Mouse (Mus musculus): ENCODE data around the gene Plscr4. TPM values are rescaled to one million over a fixed set of nuclear protein-coding genes. Genes with fewer than 3 reads are reported as not detected.

Plscr4 gene
- total RNA-seq (2021) = 1 to 10 TPM; 3.0 to 3.1 TPM
- long read RNA-seq, experiment 1, partial matches to known transcripts = 0 of 2 reads
- long read RNA-seq, experiment 1, other reads (novel, unspliced or antisense) = 1 of 2 reads
- long read RNA-seq, experiment 2, partial matches to known transcripts = 0 of 6 reads
- long read RNA-seq, experiment 2, other reads (novel, unspliced or antisense) = 3 of 6 reads

DNA sequence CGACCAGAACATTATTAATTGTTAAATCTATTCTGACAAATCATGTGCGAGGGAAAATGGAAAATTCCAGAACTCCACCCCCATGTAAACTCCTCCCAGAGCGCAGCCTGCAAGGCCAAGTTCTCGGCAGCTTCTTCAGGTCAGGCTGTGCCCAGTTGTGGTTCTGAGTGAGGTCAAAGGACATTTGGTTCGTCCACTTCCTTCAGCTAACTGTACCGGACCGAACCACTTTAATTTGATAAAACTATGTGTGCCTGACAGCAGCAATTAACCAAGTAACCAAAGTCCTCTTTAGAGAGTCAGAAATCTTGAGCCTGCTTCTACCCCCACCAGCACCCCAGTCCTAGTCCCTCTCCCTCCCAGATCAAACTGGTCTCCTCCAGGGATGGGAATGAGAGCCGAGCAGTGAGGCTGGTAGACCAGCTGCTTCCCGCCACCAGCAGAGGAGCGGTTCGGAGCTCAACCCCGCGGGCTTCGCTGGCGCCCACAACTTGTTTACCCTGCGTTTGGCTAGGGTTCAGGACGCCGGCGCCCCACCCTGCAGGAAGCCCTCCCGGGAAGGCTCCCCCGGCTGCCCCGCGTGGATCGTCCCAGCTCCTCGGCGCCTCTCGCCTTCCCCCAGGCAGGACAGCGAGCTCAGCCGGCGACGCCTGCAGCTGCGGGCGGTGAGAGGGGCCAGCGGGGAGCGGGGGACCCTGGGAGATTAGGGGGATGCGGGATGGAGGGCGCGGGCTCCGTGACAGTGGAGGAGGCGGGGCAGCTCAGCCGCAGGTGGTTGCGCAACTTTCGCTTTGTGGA is at the start of gene Plscr4:
Plscr4 (plus strand) TSS at position 113 of the 798 bp plus-strand sequence.
- DNase-seq = peak; percentile 73 to 78
- intact Hi-C loops (cut with DNase I) = no loop called here

DNA sequence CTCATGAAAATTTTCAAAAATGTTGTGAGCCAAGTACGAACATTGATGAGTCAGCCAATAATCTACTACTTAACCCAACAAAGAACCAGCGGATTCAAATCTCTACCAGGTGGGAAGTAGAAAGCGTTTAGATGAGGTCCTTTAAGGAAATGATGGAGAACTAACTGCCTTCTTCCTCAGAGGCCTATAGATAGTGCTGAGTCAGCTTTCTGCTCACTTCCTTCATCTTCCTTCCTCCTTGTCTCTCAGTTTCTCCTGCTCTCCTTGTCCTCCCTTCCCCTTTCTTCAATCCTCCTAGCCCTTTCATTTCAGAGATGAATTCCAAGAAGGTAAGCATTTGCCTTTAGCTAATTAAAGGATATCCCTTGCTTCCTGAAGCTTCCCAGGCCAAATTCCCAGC is 46.9 kb upstream of the Plscr4 start:
- no peak for DNase-seq
- intact Hi-C loops (cut with DNase I) = no loop called here

DNA sequence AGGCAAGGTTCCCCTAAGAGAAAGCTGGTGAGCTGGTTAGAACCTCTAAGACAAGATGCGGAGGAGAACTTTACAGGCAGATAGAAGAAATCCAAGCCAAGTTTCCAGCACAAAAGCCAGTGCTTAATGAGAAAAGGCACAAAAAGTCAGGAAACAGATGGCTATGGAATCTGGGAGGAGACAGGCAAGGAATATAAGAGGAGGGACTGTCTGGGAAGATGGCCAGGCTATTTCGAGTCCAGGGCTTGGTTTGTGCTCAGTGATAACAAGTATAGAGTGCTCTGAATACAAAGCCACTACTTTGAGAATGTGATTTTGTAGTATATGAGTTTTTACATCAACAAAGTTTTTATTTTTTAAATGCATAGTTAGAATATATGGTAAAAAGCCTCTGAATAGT is 45.1 kb upstream of the Plscr4 start:
- DNase-seq = peak in 1 of 2 experiments; percentile 12
- intact Hi-C loops (cut with DNase I) = no loop called here

DNA sequence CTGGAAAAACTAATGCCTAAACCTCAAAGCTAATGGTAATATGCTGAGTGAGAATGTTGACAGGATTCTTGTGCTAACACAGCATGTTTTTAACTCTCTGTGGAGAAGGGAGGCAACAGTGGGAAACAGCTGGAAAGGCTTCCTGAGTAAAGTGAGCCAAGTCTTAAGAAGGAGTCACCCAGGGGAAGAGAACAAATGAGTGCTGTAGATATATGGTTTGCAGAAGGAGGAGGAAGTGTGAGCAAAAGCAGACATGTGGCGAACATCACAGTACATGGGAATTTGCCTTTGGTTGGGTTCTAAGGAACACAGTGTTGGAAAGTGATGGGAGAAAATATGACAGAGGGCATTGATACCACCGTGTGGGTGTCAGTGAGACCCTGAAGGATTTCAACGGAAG is 43.5 kb upstream of the Plscr4 start:
- DNase-seq = no peak
- intact Hi-C loops (cut with DNase I) = no loop called here

DNA sequence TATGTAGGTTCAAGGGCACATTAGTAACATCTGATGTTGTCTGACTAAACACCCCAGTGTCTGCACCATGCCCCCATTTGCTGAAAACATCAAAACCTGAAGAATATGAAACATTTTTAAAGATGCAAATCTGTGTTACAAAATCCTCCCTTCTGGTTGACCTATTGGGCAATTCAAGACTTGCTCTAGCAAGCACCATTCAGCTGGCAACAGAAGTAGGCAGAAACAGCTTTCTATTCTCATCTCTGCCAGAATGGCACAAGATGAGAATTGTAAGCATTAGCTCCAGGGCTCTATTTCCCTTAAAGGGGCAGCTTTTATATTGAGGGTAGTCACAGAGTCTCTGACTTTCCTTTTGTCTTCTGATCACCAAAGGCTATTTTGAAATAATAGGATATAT is 19.4 kb upstream of the Plscr4 start:
- DNase-seq = no peak
- intact Hi-C loops (cut with DNase I) = no loop called here

DNA sequence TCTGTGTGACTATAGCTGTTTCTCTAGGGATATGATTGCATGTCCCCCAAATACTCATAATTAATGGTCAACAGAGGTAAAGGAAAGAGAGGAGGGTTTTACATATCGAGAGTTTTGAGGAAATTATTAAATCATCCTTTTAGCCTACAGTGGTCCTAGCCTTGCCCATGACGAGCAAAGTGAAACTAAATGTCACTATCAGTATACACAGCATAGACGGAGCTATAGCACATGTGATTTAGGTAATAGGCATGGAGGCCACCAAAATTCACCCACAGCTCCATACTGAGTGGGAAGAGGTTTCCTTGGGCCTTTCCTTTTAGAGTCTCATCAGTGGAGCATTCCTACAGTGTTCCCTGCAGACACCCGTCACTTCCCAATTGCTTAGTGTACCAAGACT is 15.7 kb upstream of the Plscr4 start:
- DNase-seq = no peak
- intact Hi-C loops (cut with DNase I) = no loop called here

DNA sequence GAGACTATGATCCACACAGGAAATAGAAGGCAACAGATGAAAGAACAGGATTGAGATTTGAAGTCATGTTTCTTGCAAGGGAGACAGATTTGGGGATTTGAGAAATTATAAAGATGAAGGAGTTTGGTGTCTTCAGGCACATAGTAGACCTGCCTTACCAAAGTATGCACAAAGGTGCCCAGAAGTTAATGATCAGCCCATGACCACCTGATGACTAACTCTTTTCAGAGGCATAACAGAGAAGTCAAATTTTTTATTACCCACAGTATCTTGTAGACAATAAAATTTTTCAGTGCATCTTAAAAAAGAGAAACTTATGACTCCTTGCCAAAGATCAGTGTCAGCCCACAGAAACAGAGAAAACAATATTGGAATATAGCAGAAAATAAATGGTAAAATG is 12.6 kb upstream of the Plscr4 start:
- no peak for DNase-seq
- intact Hi-C loops (cut with DNase I) = no loop called here

DNA sequence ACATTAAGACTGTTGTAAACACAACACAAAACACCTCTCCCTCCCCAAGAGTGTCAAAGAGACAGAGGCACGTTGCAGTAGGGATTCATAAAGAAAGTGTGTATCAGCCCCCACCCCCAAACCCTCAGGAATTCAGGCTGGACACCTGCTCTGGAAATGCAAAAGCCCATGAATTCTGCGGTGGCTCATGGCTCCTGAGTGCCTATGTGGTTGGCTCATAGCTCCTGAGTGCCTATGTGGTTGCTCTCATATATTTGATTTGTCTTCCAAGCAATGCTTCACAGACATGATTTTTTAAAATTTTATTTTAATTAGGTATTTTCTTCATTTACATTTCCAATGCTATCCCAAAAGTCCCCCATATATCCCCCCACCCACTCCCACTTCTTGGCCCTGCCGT is 568 bp upstream of the Plscr4 start:
- DNase-seq = no peak
- intact Hi-C loops (cut with DNase I) = no loop called here

DNA sequence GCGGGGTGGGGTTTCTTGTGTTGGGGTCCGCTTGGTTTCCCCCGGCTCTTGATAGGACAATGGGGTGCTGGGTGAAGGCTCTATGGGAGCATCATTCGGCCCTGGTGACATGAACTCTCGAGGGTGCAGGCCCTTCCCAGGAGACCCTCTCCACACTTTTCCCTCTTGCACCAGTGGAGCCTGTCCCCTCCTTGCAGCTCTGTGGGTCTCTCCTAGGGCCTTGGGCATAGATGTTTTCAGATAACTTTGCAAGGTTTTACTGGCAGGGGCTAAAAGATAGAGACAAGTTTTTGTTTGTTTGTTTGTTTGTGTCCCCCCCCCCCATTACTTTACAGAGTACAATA is 858 bp downstream of the Plscr4 start:
- no peak for DNase-seq
- intact Hi-C loops (cut with DNase I) = no loop called here

DNA sequence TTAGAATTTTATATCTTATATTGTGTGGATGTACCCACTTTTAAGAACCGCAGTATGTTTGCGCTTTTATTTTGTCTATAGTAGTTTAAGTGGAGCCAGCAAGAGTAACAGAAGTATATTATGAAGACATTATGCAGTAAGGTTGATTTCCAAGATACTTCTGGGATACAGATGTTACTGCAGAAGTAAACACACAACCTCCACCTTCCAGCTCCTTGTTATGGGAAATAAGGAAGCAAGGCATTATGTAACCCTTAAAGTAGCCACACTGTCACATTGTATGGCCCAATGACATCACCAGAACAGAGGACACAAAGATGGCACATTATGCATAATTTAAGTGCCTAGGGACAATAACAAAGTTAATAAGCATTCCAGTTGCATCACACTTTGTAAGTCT is 1.2 kb downstream of the Plscr4 start:
- intact Hi-C loops (cut with DNase I) = no loop called here
- DNase-seq = no peak

DNA sequence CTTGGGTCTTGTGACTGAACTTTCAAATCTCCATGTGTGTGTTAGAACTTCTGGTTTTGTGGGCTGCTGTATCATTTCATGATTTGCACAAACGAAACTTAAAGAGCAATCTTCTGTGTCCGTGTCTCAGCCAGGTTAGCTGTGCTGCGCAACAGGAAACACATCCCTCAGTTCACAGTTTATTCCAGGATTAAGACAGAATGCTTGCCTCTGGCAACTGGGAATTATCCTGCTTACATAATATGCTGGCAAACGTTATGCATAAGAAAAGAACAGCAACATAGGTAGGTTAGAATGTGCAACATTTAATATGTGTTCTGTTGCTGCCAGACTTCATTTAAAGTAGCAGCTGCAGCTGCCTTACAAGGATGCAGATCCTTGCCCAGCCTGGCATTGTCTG is 10.6 kb downstream of the Plscr4 start:
- intact Hi-C loops (cut with DNase I) = no loop called here
- DNase-seq = no peak

DNA sequence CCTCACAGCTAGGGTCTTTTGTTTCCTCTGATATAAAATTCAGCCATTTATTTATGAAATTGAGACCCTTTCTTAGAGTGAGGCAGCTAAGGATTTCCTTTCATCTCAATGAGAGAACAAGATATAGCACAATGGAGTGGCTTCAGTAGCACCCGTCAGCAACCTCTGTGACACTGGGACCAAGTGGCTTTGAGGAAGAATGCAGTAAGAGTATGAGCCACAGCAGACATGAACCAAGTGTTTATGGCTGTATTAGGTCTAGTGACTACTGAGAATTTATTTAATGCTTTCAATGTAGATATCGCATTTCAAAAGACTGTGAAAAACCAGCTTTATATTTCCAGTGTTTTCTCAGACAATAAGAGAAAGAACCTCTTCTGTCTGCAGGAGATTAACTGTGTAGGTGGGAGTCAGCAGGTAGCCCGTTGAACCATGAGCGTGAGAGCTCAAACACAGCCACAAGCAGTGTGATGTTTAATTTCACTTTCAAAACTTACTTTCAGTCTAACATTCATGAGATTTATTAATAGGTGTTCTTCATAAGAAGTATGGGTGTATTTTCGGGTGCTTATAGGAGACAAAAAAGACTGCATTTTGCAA is 15.2 kb downstream of the Plscr4 start:
- DNase-seq = no peak
- intact Hi-C loops (cut with DNase I) = no loop called here

DNA sequence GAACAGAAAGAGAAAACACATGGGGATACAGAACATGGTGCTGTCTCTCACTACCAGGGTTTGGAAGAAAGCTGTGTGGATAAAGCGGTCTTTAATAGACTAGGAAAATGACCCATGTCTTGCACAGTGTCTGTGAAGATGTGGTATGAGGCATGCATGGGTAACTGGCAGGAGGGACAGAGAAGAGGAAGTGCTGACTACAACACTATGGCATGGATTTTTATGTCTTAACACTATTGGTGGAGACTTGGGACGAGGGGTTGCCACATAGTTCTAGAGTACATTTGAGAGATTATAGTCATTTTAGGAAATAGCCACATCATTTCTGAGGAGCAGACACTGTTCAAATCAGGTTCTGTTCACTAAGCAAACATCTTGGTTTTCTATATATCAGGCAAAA is 16.0 kb downstream of the Plscr4 start:
- no peak for DNase-seq
- intact Hi-C loops (cut with DNase I) = no loop called here

DNA sequence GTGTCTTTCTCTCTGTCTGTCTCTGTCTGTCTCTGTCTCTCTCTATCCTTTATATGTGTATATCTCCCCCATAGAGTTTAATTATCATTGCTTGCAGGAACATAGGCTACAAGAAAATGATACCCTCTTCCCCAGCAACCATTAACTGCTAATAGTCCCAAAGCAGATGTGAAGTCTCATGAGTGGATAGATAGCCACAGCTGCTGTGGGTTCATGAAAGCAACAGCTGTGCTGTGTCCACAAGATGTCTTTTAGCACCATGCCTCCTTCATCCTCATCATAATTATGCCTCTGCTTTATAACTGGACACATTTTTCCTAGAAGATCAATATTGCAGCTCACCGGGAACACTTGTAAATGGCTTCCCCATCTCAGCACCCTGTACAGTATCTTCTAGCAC is 17.1 kb downstream of the Plscr4 start:
- intact Hi-C loops (cut with DNase I) = no loop called here
- DNase-seq = no peak

DNA sequence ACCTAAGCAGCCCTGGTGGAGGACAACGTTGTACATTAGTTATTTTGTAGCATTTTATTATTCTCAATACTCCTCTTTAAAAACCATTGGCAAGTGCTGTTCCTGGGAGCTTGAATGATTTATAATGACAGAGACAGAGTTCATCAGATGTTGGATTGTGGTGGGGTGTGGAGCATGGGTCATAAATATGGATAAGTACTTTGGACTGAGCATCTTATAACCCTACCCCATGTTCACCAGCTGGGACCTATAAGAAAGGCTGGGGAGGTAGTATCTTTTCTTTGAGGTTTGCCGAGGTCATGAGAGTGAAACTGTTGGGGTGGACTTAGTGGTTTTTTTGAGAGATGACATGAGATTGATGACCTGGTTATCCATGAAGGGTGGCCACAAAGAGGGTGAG is 24.5 kb downstream of the Plscr4 start:
- DNase-seq = no peak
- intact Hi-C loops (cut with DNase I) = no loop called here

DNA sequence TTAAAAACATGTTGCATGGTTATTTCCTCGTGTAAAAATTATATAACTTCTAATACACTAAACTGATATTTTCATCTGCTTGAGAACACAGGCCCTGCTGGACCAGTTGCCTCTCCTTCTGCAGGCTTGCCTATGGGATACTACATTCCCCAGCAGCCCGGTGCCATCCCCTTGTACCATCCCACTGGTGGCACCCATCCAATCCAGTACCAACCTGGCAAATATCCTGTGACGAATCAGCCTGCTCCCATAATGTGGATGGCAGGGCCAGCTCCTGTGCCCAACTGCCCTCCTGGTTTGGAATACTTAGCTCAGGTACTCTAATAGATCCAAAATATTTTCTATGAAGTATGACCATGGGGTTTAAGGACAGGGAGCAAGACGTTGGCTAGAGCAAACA is 25.4 kb downstream of the Plscr4 start:
- DNase-seq = no peak
- intact Hi-C loops (cut with DNase I) = no loop called here

DNA sequence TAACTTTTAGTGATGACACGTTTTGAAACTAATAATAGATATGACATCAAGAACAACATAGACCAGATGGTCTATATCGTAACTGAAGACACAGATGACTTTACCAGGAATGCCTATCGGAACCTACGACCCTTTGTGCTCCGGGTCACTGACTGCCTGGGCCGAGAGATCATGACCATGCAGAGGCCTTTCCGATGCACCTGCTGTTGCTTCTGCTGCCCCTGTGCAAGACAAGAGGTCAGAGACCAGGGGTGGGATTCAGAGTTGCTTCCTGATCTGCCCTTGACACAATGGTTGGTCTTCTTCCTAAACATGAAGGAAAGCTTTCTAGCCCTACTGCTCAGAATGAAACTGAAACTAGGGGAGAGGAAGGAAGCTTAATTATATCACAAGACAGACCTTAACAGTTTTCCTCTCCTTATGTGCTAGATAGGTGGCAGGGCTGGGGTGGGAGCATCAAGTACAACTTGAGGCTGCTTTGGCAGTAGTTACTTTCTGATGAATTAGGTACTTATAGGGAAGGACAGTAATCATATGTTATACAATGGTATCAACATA is 27.6 kb downstream of the Plscr4 start:
- no peak for DNase-seq
- intact Hi-C loops (cut with DNase I) = no loop called here

DNA sequence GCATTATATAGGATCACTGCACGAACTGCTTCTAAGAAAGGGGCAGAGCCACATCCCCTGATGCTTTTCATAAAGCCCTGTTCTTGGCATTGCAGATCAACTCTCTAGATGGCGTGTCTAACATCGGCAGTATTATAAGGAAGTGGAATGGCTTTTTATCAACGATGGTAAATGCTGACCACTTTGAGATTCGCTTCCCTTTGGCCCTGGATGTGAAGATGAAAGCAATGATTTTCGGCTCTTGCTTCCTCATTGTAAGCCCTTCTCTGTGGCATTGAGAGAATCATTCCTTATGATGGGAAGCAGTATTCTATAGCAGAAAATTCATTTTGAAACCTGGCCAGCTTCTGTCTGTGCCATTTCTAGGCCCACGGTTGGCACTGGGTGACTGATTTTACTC is 32.7 kb downstream of the Plscr4 start:
- no peak for DNase-seq
- intact Hi-C loops (cut with DNase I) = no loop called here

DNA sequence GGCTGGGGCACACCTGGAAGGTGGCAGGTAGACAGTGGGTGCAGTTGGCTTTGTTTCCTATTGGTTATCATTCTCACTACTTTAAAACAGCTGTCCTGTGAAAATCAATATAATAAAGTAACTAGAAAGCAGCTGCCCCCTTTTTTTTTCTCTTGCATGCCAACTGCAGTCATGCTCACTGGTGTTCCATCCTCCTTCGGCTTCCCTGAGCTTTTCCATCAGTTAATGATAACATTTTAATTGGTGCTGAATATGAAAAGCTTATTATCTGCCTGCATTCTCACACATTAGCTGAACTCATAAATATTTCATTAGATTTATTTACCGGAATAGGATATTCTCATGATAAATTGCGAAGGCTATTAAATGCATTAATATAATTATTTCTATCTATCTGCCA is 33.1 kb downstream of the Plscr4 start:
- intact Hi-C loops (cut with DNase I) = no loop called here
- no peak for DNase-seq

DNA sequence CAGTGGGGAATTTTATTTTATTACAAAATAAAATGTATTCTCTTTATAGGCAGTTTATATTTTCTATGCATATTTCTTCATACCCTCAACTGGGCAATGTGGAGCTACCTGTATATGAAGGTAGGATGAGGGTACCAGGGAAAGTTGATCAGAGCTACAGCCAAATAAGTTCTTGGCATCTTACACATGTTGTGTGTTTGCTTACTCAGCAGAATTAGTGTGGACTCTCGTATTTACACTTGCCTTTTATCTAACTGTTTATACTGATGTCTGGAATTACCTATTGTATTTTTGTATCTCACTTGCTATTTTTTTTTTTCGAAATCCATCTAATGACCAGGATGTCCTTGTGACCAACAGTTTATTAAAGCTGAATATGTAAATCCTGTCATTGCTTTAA is 34.1 kb downstream of the Plscr4 start:
- no peak for DNase-seq
- intact Hi-C loops (cut with DNase I) = no loop called here

DNA sequence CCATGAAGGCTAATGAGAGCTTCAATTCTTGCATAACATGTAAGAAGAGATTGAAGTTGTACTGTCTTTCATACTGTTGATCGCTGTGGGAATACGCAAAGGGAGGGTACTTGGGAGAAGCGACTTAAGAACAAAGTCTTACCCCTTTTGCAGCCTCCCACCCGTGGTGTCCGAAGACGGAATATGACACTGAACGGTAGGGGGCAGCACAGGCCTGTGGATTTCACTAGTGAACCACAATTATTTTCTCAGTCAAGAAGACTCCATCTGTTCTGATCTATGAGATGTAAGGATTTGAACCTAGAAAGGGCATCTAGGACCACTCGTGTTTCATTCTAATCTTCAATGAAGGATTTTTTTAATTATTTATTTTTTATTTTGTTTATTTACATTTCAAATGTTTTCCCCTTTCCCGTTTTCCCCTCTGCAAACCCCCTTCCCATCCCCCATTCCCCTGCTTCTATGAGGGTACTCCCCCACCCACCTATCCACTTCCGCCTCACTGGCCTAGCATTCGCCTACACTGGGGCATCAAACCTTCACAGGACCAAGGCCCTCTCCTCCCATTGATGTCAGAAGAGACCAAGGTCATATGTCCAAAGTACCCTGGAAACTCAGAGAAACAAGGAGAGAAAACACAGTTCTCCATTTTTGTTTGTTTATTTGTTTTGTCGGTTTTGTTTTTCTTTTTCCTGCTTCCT is 42.7 kb downstream of the Plscr4 start:
- intact Hi-C loops (cut with DNase I) = loop anchor here (1.0 to 2.0 kb wide), 2 partner anchors 111 to 379 kb away; no protein-coding TSS in a partner anchor

More for the DNA sequence above, 42.7 kb downstream of the Plscr4 start:
- peak; percentile 75 to 85 for DNase-seq
